Mouse (Mus musculus): ENCODE results near the gene Popdc2.

DNA sequence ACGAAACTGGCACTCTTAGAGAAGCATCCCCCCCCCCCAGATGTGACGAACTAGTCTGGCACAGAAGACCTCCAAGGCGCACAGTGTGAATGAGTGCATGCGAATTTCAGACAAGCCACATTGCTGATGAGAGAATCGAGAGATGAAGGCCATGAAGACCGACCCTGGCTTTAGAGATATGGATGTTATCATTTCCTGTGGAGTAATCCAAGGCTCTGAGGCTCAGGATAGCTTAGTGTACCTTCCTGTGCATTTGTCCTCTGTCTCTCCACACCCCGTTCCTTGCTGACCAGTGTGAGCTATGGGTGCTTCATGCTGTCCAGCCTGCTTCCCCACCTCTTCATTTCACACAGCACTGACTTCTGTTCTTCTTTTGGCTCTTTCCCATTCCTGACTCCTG is 13.2 kb downstream of the Popdc2 start:
- TF ChIP-seq CTCF (IDR thresholded peaks at IDR 0.05; ENCODE audit: extremely low read depth, insufficient read length, insufficient replicate concordance, low read depth, low read length), result no peak
- no peak for TF ChIP-seq POLR2A (IDR thresholded peaks at IDR 0.05; ENCODE audit: low read depth, low read length)
